Mouse (Mus musculus) thymus, adult 2 months (tissue): Measurements from ENCODE around the gene Klhdc8a. TPM values are rescaled to one million over a fixed set of nuclear protein-coding genes. Genes with fewer than 3 reads are reported as not detected.

Source experiments
- DNase-seq: peaks from one replicate; pipeline ENCODE4 v3.0.0; 2021
- H3K27ac ChIP-seq: fragments of 200-500 bp; 2 replicates; pipeline ENCODE4 v1.5.1; 2012; ENCODE audit warnings: low read length, control low read depth; ENCODE audit not compliant: control insufficient read depth, insufficient read depth
- H3K27me3 ChIP-seq: fragments of 200-500 bp; 2 replicates; pipeline ENCODE4 v1.6.1; 2012; ENCODE audit warnings: mild to moderate bottlenecking, low read length, moderate library complexity, mixed read lengths; ENCODE audit not compliant: control insufficient read depth, insufficient read depth
- H3K36me3 ChIP-seq: fragments of 200-500 bp; 2 replicates; pipeline ENCODE4 v1.6.1; 2012; ENCODE audit warnings: mild to moderate bottlenecking, low read length, moderate library complexity; ENCODE audit not compliant: control insufficient read depth, insufficient read depth
- H3K4me1 ChIP-seq: fragments of 200-500 bp; replicated peaks from 2 replicates; pipeline ENCODE4 v1.6.1; 2012; ENCODE audit warnings: low read length; ENCODE audit not compliant: control insufficient read depth, insufficient read depth
- H3K4me3 ChIP-seq: fragments of 200-500 bp; 2 replicates; pipeline ENCODE4 v1.5.1; 2012; ENCODE audit warnings: mild to moderate bottlenecking, low read length, control low read depth, moderate library complexity; ENCODE audit not compliant: control insufficient read depth, insufficient read depth
- CTCF ChIP-seq: fragments of 200-500 bp; IDR thresholded peaks from 2 replicates; pipeline ENCODE4 v1.5.1; 2012; ENCODE audit warnings: mild to moderate bottlenecking, control low read depth, low read length, moderate library complexity, borderline replicate concordance; ENCODE audit not compliant: control insufficient read depth, poor library complexity, insufficient read depth; ENCODE audit errors: extremely low read depth
- POLR2A ChIP-seq: fragments of 200-500 bp; IDR thresholded peaks from 2 replicates; pipeline ENCODE4 v1.6.1; 2012; ENCODE audit warnings: mild to moderate bottlenecking, low read length, control low read depth, moderate library complexity; ENCODE audit not compliant: control insufficient read depth, poor library complexity, insufficient read depth; ENCODE audit errors: extremely low read depth
- WGBS: fragments of 180-500 bp; shearing (Covaris S2); methylation state at CpG from one replicate; pipeline ENCODE4 v1.1.7; 2018; 5-methylcytosine and 5-hydroxymethylcytosine counted together
- polyA plus RNA-seq: library from polyadenylated mRNA; depleted of rRNA; stranded (reverse); fragments of >200 nt; gene quantifications from 2 replicates; pipeline ENCODE4 v1.2.3, GENCODE M21; 2012

Klhdc8a gene
- polyA plus RNA-seq, 1 experiment: 6.6 TPM

- no peaks in the 10 kb centered on the region for H3K36me3 ChIP-seq
- H3K27ac ChIP-seq: no peak overlapping the region
- 36% methylated on average over 4 of the region's 4 CpGs for WGBS
- no peak for TF ChIP-seq CTCF
- no peak for TF ChIP-seq POLR2A
- H3K4me1 ChIP-seq: peaks cover 5% of the 10 kb centered on the region; the same call in 1 of the 2 replicates
- H3K27me3 ChIP-seq: no peaks in the 10 kb centered on the region
- no peak overlapping the region for H3K4me3 ChIP-seq
- no peak for DNase-seq
Measured at GRCm38 (mm10) chr1:132306808-132307207, 8.4 kb downstream of the Klhdc8a start.

GRCm38 (mm10) chr1:132307962-132308361 lies 9.5 kb downstream of the Klhdc8a start:
- TF ChIP-seq POLR2A (no peak), CTCF (no peak)
- Histone ChIP-seq H3K27me3 (no peaks in the 10 kb centered on the region), H3K27ac (no peak overlapping the region), H3K4me3 (no peak overlapping the region), H3K36me3 (no peaks in the 10 kb centered on the region), H3K4me1 (peaks cover 5% of the 10 kb centered on the region; the same call in 1 of the 2 replicates)
- no peak for DNase-seq
- 91% methylated on average over 6 of the region's 6 CpGs for WGBS

GRCm38 (mm10) chr1:132308674-132309073 lies 10.2 kb downstream of the Klhdc8a start:
- no peak for DNase-seq
- no peak for TF ChIP-seq CTCF
- TF ChIP-seq POLR2A: no peak
- peaks cover 5% of the 10 kb centered on the region; the same call in 1 of the 2 replicates for H3K4me1 ChIP-seq
- WGBS: 88% methylated on average over 7 of the region's 7 CpGs
- H3K36me3 ChIP-seq: no peaks in the 10 kb centered on the region
- H3K4me3 ChIP-seq: no peak overlapping the region
- H3K27me3 ChIP-seq: no peaks in the 10 kb centered on the region
- H3K27ac ChIP-seq: no peak overlapping the region

- no peak overlapping the region for H3K27ac ChIP-seq
- DNase-seq: no peak
- peaks cover 5% of the 10 kb centered on the region; the same call in 1 of the 2 replicates for H3K4me1 ChIP-seq
- no peaks in the 10 kb centered on the region; the same call in 1 of the 2 replicates for H3K27me3 ChIP-seq
- H3K36me3 ChIP-seq: no peaks in the 10 kb centered on the region
- 87% methylated on average over 7 of the region's 7 CpGs for WGBS
- no peak for TF ChIP-seq CTCF
- no peak for TF ChIP-seq POLR2A
- H3K4me3 ChIP-seq: no peak overlapping the region
Measured at GRCm38 (mm10) chr1:132310754-132311153, 12.3 kb downstream of the Klhdc8a start.

GRCm38 (mm10) chr1:132311174-132311859 lies 12.9 kb downstream of the Klhdc8a start:
- H3K27me3 ChIP-seq: no peaks in the 10 kb centered on the region; the same call in 1 of the 2 replicates
- H3K4me1 ChIP-seq: peaks cover 5% of the 10 kb centered on the region; the same call in 1 of the 2 replicates
- WGBS: 11% methylated on average over 10 of the region's 10 CpGs
- TF ChIP-seq CTCF (no peak), POLR2A (no peak)
- DNase-seq: no peak
- H3K27ac ChIP-seq: no peak overlapping the region
- H3K4me3 ChIP-seq: no peak overlapping the region
- no peaks in the 10 kb centered on the region for H3K36me3 ChIP-seq

GRCm38 (mm10) chr1:132312043-132312442 lies 13.6 kb downstream of the Klhdc8a start:
- WGBS: 56% methylated on average over 2 of the region's 2 CpGs
- Histone ChIP-seq H3K27me3 (no peaks in the 10 kb centered on the region; the same call in 1 of the 2 replicates), H3K27ac (no peak overlapping the region), H3K36me3 (no peaks in the 10 kb centered on the region), H3K4me3 (no peak overlapping the region), H3K4me1 (peaks cover 5% of the 10 kb centered on the region; the same call in 1 of the 2 replicates)
- TF ChIP-seq CTCF: no peak
- no peak for TF ChIP-seq POLR2A
- no peak for DNase-seq
